Mouse (Mus musculus): ENCODE measurements around the gene Rere. TPM values are rescaled to one million over a fixed set of nuclear protein-coding genes. Genes with fewer than 3 reads are reported as not detected.

Rere gene
- polyA plus RNA-seq, 1 experiment from 2014 or later, result 37.7 TPM

Other genes with a start within 250 kb of the Rere start
- 0.75 and 1.1 TPM in 2 replicates for gene Gpr157, start 194.3 kb upstream of the Rere start, polyA plus RNA-seq (2016; fragmentation: Nextera tagmentation; extraction: Ambion mirVana)
- gene Slc2a5, start 162.4 kb upstream of the Rere start, polyA plus RNA-seq (2016; fragmentation: Nextera tagmentation; extraction: Ambion mirVana), result 1.0 and 1.3 TPM in 2 replicates
- not detected in 2 replicates for gene Slc2a7, start 132.7 kb upstream of the Rere start, polyA plus RNA-seq (2016; fragmentation: Nextera tagmentation; extraction: Ambion mirVana)
- gene Car6, start 80.3 kb upstream of the Rere start, polyA plus RNA-seq (2016; fragmentation: Nextera tagmentation; extraction: Ambion mirVana), result 0.23 and 0.29 TPM in 2 replicates
- 1,519 and 1,577 TPM in 2 replicates for gene Eno1, start 44.9 kb upstream of the Rere start, polyA plus RNA-seq (2016; fragmentation: Nextera tagmentation; extraction: Ambion mirVana)

Data from embryonic facial prominence, embryonic 12.5 days (tissue).